ENCODE assay signal across 16 mouse cellular contexts in the genomic region with DNA sequence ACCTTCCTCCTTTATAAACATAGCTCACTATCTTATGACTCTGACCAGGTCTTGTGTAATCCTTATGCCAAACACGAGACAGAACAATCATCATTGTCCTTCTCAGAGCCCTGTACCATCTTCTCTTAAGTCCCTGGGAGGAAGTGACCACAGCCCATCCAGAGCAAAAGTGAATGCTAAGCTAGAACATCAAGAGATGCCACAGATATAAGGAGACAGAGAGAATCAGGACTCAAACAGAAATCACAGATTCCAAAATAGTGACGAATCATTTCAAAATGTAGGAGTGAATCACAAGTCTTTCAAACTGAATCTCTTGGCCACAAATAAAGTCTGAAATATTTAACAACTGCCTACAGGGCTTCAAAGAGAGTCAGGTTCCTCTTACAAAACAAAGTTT.
"Had no signal": no experiment of that assay in that cellular context is flagged by ENCODE, and none has a peak within 500 bp of the region (broad histone marks: within the 10 kb centered on the region; RNA-seq: fewer than 3 reads in every experiment).

No protein-coding gene starts in this region.

- H3K4me3 ChIP-seq: layer of hippocampus, adult 2 months; limb, embryonic 12.5 days; liver, embryonic 13.5 days; lung, embryonic 15.5 days; midbrain, embryonic 10.5 days; neural tube, embryonic 13.5 days; stomach, embryonic 15.5 days had no signal

- H3K27me3 ChIP-seq: limb, embryonic 12.5 days; liver, embryonic 13.5 days; lung, embryonic 15.5 days; neural tube, embryonic 13.5 days; stomach, embryonic 15.5 days had no signal

- H3K27ac ChIP-seq: kidney, postnatal 0 days; layer of hippocampus, adult 2 months; limb, embryonic 12.5 days; liver, embryonic 13.5 days; lung, embryonic 15.5 days; midbrain, embryonic 10.5 days; neural tube, embryonic 13.5 days; stomach, embryonic 15.5 days had no signal

- H3K36me3 ChIP-seq: limb, embryonic 12.5 days; liver, embryonic 13.5 days; lung, embryonic 15.5 days; midbrain, embryonic 10.5 days; neural tube, embryonic 13.5 days; stomach, embryonic 15.5 days had no signal

- H3K4me1 ChIP-seq: liver, embryonic 13.5 days; lung, embryonic 15.5 days; midbrain, embryonic 10.5 days; stomach, embryonic 15.5 days had no signal

- ATAC-seq: liver, postnatal 0 days had no signal

- DNase-seq: kidney, adult 9 months; kidney, postnatal 36 days; liver; liver, embryonic 13.5 days; liver, postnatal 0 days; lung, postnatal 14 days; midbrain, embryonic 14.5 days; right cerebral cortex, postnatal 14 days; thymus, postnatal 4 days had no signal
